Mouse (Mus musculus): ENCODE results near the gene Fam107a. TPM values are rescaled to one million over a fixed set of nuclear protein-coding genes. Genes with fewer than 3 reads are reported as not detected.
A peak's percentile ranks its signal among the peaks of the same experiment; 100 is the strongest.

Fam107a gene
- polyA plus RNA-seq, 1 experiment, result 4.5 TPM

GRCm38 (mm10) chr14:8309621-8310141, 8.1 kb downstream of the Fam107a start:
- no peak overlapping the region for H3K4me2 ChIP-seq (ENCODE audit: low read depth)
- H3K79me2 ChIP-seq (ENCODE audit: control insufficient read depth, insufficient read depth), result no peaks in the 10 kb centered on the region
- no peak overlapping the region for H3K4me3 ChIP-seq
- no peak for TF ChIP-seq MYOG (IDR thresholded peaks at IDR 0.05; ENCODE audit: control insufficient read depth in 1 of 3, insufficient read depth in 1 of 3, insufficient read length in 2 of 3, low read depth in 2 of 3)
- TF ChIP-seq MYOD1 (IDR thresholded peaks at IDR 0.05; ENCODE audit: control insufficient read depth in 1 of 3, insufficient read length in 2 of 3, low read depth in 2 of 3), result no peak
- no peak for TF ChIP-seq CEBPB (IDR thresholded peaks at IDR 0.05; ENCODE audit: insufficient read depth, poor library complexity, severe bottlenecking)
- TF ChIP-seq E2F4 (IDR thresholded peaks at IDR 0.05; ENCODE audit: insufficient read depth), result no peak
- TF ChIP-seq POLR2AphosphoS2 (IDR thresholded peaks at IDR 0.05; ENCODE audit: insufficient read length, low read depth), result no peak
- no peak for TF ChIP-seq USF1 (IDR thresholded peaks at IDR 0.05; ENCODE audit: low read depth)
- no peaks in the 10 kb centered on the region for H3K27me3 ChIP-seq (ENCODE audit: control insufficient read depth, insufficient read depth, insufficient read length)
- H3ac ChIP-seq (ENCODE audit: control insufficient read depth, insufficient read length), result no peak overlapping the region
- no peaks in the 10 kb centered on the region for H3K36me3 ChIP-seq (ENCODE audit: control insufficient read depth, insufficient read depth)

- Histone ChIP-seq H3K4me3 (no peak overlapping the region), H3K79me2 (ENCODE audit: control insufficient read depth, insufficient read depth) (no peaks in the 10 kb centered on the region), H3K27me3 (ENCODE audit: control insufficient read depth, insufficient read depth, insufficient read length) (no peaks in the 10 kb centered on the region), H3ac (ENCODE audit: control insufficient read depth, insufficient read length) (no peak overlapping the region), H3K4me2 (ENCODE audit: low read depth) (no peak overlapping the region), H3K36me3 (ENCODE audit: control insufficient read depth, insufficient read depth) (no peaks in the 10 kb centered on the region)
- TF ChIP-seq MAX (IDR thresholded peaks at IDR 0.05; ENCODE audit: low read depth), result no peak
- TF ChIP-seq POLR2AphosphoS2 (IDR thresholded peaks at IDR 0.05; ENCODE audit: insufficient read length, low read depth), result no peak
- TF ChIP-seq SRF (IDR thresholded peaks at IDR 0.05; ENCODE audit: control insufficient read depth, insufficient read length, low read depth), result no peak
- TF ChIP-seq E2F4 (IDR thresholded peaks at IDR 0.05; ENCODE audit: insufficient read depth), result no peak
- no peak for TF ChIP-seq REST (IDR thresholded peaks at IDR 0.05; ENCODE audit: insufficient read depth, insufficient read length)
- no peak for TF ChIP-seq CEBPB (IDR thresholded peaks at IDR 0.05; ENCODE audit: insufficient read depth, poor library complexity, severe bottlenecking)
- no peak for TF ChIP-seq MYOD1 (IDR thresholded peaks at IDR 0.05; ENCODE audit: control insufficient read depth in 1 of 3, insufficient read length in 2 of 3, low read depth in 2 of 3)
- no peak for TF ChIP-seq TCF3 (IDR thresholded peaks at IDR 0.05; ENCODE audit: insufficient read length, low read depth)
- no peak for TF ChIP-seq MYOG (IDR thresholded peaks at IDR 0.05; ENCODE audit: control insufficient read depth in 1 of 3, insufficient read depth in 1 of 3, insufficient read length in 2 of 3, low read depth in 2 of 3)
Measured at GRCm38 (mm10) chr14:8308650-8309049, 9.2 kb downstream of the Fam107a start.

GRCm38 (mm10) chr14:8306884-8307283, 10.9 kb downstream of the Fam107a start:
- Histone ChIP-seq H3K79me2 (ENCODE audit: control insufficient read depth, insufficient read depth) (no peaks in the 10 kb centered on the region), H3K4me2 (ENCODE audit: low read depth) (no peak overlapping the region), H3K4me3 (no peak overlapping the region), H3ac (ENCODE audit: control insufficient read depth, insufficient read length) (no peak overlapping the region), H3K27me3 (ENCODE audit: control insufficient read depth, insufficient read depth, insufficient read length) (no peaks in the 10 kb centered on the region), H3K36me3 (ENCODE audit: control insufficient read depth, insufficient read depth) (no peaks in the 10 kb centered on the region)
- TF ChIP-seq MYOD1 (IDR thresholded peaks at IDR 0.05; ENCODE audit: control insufficient read depth in 1 of 3, insufficient read length in 2 of 3, low read depth in 2 of 3), result peak in 1 of 3 experiments; percentile 7
- TF ChIP-seq USF1 (IDR thresholded peaks at IDR 0.05; ENCODE audit: low read depth), result no peak
- no peak for TF ChIP-seq MYOG (IDR thresholded peaks at IDR 0.05; ENCODE audit: control insufficient read depth in 1 of 3, insufficient read depth in 1 of 3, insufficient read length in 2 of 3, low read depth in 2 of 3)
- no peak for TF ChIP-seq CEBPB (IDR thresholded peaks at IDR 0.05; ENCODE audit: insufficient read depth, poor library complexity, severe bottlenecking)
- TF ChIP-seq E2F4 (IDR thresholded peaks at IDR 0.05; ENCODE audit: insufficient read depth), result no peak
- TF ChIP-seq SRF (IDR thresholded peaks at IDR 0.05; ENCODE audit: control insufficient read depth, insufficient read length, low read depth), result no peak
- TF ChIP-seq MAX (IDR thresholded peaks at IDR 0.05; ENCODE audit: low read depth), result no peak

GRCm38 (mm10) chr14:8305014-8305413, 12.8 kb downstream of the Fam107a start:
- TF ChIP-seq MYOD1 (IDR thresholded peaks at IDR 0.05; ENCODE audit: control insufficient read depth in 1 of 3, insufficient read length in 2 of 3, low read depth in 2 of 3) (peak in 2 of 3 experiments; percentile 67 to 75), MYOG (IDR thresholded peaks at IDR 0.05; ENCODE audit: control insufficient read depth in 1 of 3, insufficient read depth in 1 of 3, insufficient read length in 2 of 3, low read depth in 2 of 3) (peak; percentile 9 to 88 (median 57)), REST (IDR thresholded peaks at IDR 0.05; ENCODE audit: insufficient read depth, insufficient read length) (no peak), TCF12 (IDR thresholded peaks at IDR 0.05; ENCODE audit: insufficient read depth, poor library complexity, severe bottlenecking) (peak; percentile 4)
- H3K36me3 ChIP-seq (ENCODE audit: control insufficient read depth, insufficient read depth), result no peaks in the 10 kb centered on the region
- H3K79me2 ChIP-seq (ENCODE audit: control insufficient read depth, insufficient read depth), result no peaks in the 10 kb centered on the region
- no peak overlapping the region for H3K4me3 ChIP-seq
- no peak overlapping the region for H3ac ChIP-seq (ENCODE audit: control insufficient read depth, insufficient read length)
- H3K27me3 ChIP-seq (ENCODE audit: control insufficient read depth, insufficient read depth, insufficient read length), result no peaks in the 10 kb centered on the region
- no peak overlapping the region for H3K4me2 ChIP-seq (ENCODE audit: low read depth)

- H3K36me3 ChIP-seq (ENCODE audit: control insufficient read depth, insufficient read depth), result no peaks in the 10 kb centered on the region
- H3K79me2 ChIP-seq (ENCODE audit: control insufficient read depth, insufficient read depth), result no peaks in the 10 kb centered on the region
- H3ac ChIP-seq (ENCODE audit: control insufficient read depth, insufficient read length), result no peak overlapping the region
- no peak overlapping the region for H3K4me3 ChIP-seq
- H3K27me3 ChIP-seq (ENCODE audit: control insufficient read depth, insufficient read depth, insufficient read length), result no peaks in the 10 kb centered on the region
- TF ChIP-seq POLR2AphosphoS2 (IDR thresholded peaks at IDR 0.05; ENCODE audit: insufficient read length, low read depth) (no peak), MYOG (IDR thresholded peaks at IDR 0.05; ENCODE audit: control insufficient read depth in 1 of 3, insufficient read depth in 1 of 3, insufficient read length in 2 of 3, low read depth in 2 of 3) (no peak), MAX (IDR thresholded peaks at IDR 0.05; ENCODE audit: low read depth) (no peak), USF1 (IDR thresholded peaks at IDR 0.05; ENCODE audit: low read depth) (no peak), E2F4 (IDR thresholded peaks at IDR 0.05; ENCODE audit: insufficient read depth) (no peak), TCF12 (IDR thresholded peaks at IDR 0.05; ENCODE audit: insufficient read depth, poor library complexity, severe bottlenecking) (no peak), TCF3 (IDR thresholded peaks at IDR 0.05; ENCODE audit: insufficient read length, low read depth) (no peak), SRF (IDR thresholded peaks at IDR 0.05; ENCODE audit: control insufficient read depth, insufficient read length, low read depth) (no peak), POLR2A (IDR thresholded peaks at IDR 0.05; ENCODE audit: insufficient read length, low read depth) (no peak), REST (IDR thresholded peaks at IDR 0.05; ENCODE audit: insufficient read depth, insufficient read length) (no peak), MYOD1 (IDR thresholded peaks at IDR 0.05; ENCODE audit: control insufficient read depth in 1 of 3, insufficient read length in 2 of 3, low read depth in 2 of 3) (no peak)
- no peak overlapping the region for H3K4me2 ChIP-seq (ENCODE audit: low read depth)
Measured at GRCm38 (mm10) chr14:8304082-8304481, 13.7 kb downstream of the Fam107a start.

Measured in myocyte (in vitro differentiated cells).